Mouse (Mus musculus) stomach, postnatal 0 days (tissue): Measurements from ENCODE around the gene Nr5a2.

Source experiments
- CTCF ChIP-seq: IDR thresholded peaks from 2 replicates; pipeline ENCODE4 v1.5.1; 2016; ENCODE audit warnings: antibody characterized with exemption, low read depth, mild to moderate bottlenecking, moderate library complexity
- EP300 ChIP-seq: optimal IDR thresholded peaks from 2 replicates; pipeline ENCODE3; 2016; ENCODE audit warnings: antibody characterized with exemption

- TF ChIP-seq EP300, result no peak
- TF ChIP-seq CTCF, result no peak
Observed at GRCm38 (mm10) chr1:136911996-136912395, 48.3 kb downstream of the Nr5a2 start.
